Mouse (Mus musculus): ENCODE data around the gene Rhot2.

Gene Rhot2

GRCm38 (mm10) chr17:25844396-25844901 lies at the start of gene Rhot2:
Gene Rhot2, minus strand, starts transcription at chr17:25844851.
- DNase-seq (ENCODE audit: low spot score in 2 of 2): peak; percentile 93

GRCm38 (mm10) chr17:25893975-25894617 lies 49.4 kb upstream of the Rhot2 start:
- peak in 1 of 2 experiments; percentile 39 for DNase-seq (ENCODE audit: low spot score in 2 of 2)

GRCm38 (mm10) chr17:25888837-25889236 lies 44.2 kb upstream of the Rhot2 start:
- DNase-seq (ENCODE audit: low spot score in 2 of 2): no peak

- no peak for DNase-seq (ENCODE audit: low spot score in 2 of 2)
These were observed 42.8 kb upstream of the Rhot2 start for GRCm38 (mm10) chr17:25887467-25887866.

- no peak for DNase-seq (ENCODE audit: low spot score in 2 of 2)
These were observed 42.2 kb upstream of the Rhot2 start for GRCm38 (mm10) chr17:25886806-25887205.

GRCm38 (mm10) chr17:25885636-25886035 lies 41.0 kb upstream of the Rhot2 start:
- DNase-seq (ENCODE audit: low spot score in 2 of 2): no peak

- no peak for DNase-seq (ENCODE audit: low spot score in 2 of 2)
These were observed 39.2 kb upstream of the Rhot2 start for GRCm38 (mm10) chr17:25883824-25884223.

GRCm38 (mm10) chr17:25883268-25883667 lies 38.6 kb upstream of the Rhot2 start:
- no peak for DNase-seq (ENCODE audit: low spot score in 2 of 2)

GRCm38 (mm10) chr17:25882306-25882705 lies 37.7 kb upstream of the Rhot2 start:
- no peak for DNase-seq (ENCODE audit: low spot score in 2 of 2)

- DNase-seq (ENCODE audit: low spot score in 2 of 2): no peak
These were observed 37.0 kb upstream of the Rhot2 start for GRCm38 (mm10) chr17:25881691-25882090.

GRCm38 (mm10) chr17:25880913-25881641 lies 36.4 kb upstream of the Rhot2 start:
- DNase-seq (ENCODE audit: low spot score in 2 of 2): no peak

GRCm38 (mm10) chr17:25880196-25880910 lies 35.7 kb upstream of the Rhot2 start, which contains the start of gene Wfikkn1:
Gene Wfikkn1, minus strand, starts transcription at chr17:25880858.
- DNase-seq (ENCODE audit: low spot score in 2 of 2): no peak

GRCm38 (mm10) chr17:25879750-25880149 lies 35.1 kb upstream of the Rhot2 start:
- DNase-seq (ENCODE audit: low spot score in 2 of 2): no peak

- no peak for DNase-seq (ENCODE audit: low spot score in 2 of 2)
These were observed 34.6 kb upstream of the Rhot2 start for GRCm38 (mm10) chr17:25879261-25879660.

- DNase-seq (ENCODE audit: low spot score in 2 of 2): no peak
These were observed 34.0 kb upstream of the Rhot2 start for GRCm38 (mm10) chr17:25878611-25879180.

- no peak for DNase-seq (ENCODE audit: low spot score in 2 of 2)
These were observed 33.3 kb upstream of the Rhot2 start for GRCm38 (mm10) chr17:25877741-25878610.

GRCm38 (mm10) chr17:25877025-25877424 lies 32.4 kb upstream of the Rhot2 start:
- no peak for DNase-seq (ENCODE audit: low spot score in 2 of 2)

GRCm38 (mm10) chr17:25876347-25876915 lies 31.8 kb upstream of the Rhot2 start:
- no peak for DNase-seq (ENCODE audit: low spot score in 2 of 2)

- DNase-seq (ENCODE audit: low spot score in 2 of 2): peak; percentile 84
These were observed 30.8 kb upstream of the Rhot2 start for GRCm38 (mm10) chr17:25875171-25876136.

Data from urinary bladder, adult 18-20 months (tissue).